Mouse (Mus musculus): Measurements from ENCODE around the gene Cenpl. TPM values are rescaled to one million over a fixed set of nuclear protein-coding genes. Genes with fewer than 3 reads are reported as not detected.
"Not testable (repeated sequence)": the region's sequence is repeated elsewhere in the genome, so short reads cannot be mapped to it uniquely, and the experiment has no call there.

Gene Cenpl
- 21.6 and 25.5 TPM in 2 replicates for polyA plus RNA-seq (2016; fragmentation: Nextera tagmentation; extraction: Ambion mirVana)

DNA sequence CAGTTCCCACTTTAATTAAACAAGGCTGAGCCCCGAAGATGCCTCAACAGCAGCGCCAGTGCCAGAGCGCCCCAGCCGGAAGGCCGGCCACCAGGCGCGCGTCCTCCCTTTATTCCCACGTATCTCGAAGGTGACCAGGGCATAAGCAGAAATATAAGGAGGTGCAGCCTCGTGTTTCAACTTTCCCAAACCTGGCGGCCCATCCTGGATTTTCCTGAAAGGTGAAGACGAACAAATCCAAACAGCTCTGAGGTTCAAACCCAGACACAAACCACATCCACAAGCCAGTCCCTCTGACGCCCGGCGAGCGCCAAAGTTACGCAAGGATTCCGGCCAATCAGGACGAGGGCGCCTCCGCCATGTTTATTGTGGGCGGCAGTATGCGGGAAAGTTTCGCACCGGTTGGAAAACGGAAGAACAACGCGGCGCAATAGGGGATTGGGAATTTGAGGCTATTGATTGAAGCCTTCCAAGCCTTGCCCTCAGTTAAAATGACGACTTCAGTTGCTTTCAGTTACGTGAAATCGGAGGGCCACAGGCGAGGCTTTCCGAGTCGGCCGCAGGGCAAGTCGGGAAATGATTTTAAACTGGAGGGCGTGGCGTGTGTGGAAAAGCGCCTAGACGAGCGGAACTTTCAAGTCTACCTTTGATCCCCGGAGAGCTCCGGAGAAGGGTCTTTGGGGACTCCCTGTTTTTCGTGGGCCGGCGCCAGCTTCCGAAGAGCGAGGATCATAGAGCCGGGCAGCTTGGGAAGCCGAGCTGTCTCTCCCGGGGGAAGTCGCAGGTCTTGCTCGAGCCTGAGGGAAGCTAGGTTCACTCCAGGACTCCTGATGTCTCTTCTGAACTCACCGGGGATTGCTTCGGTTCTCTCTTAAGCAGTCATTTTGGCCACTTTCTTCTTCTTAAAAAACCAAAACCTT lies at the start of gene Cenpl, which contains the start of gene Dars2:
TSS of gene Cenpl (plus strand) at position 362 of the 920 bp plus-strand sequence.
TSS of gene Dars2 (minus strand) at position 307 of the 920 bp plus-strand sequence.
- WGBS, result under 1% methylated on average over 57 of the region's 57 CpGs
- Histone ChIP-seq H3K36me3 (peaks cover 10% of the 10 kb centered on the region), H3K4me1 (peaks cover 27% of the 10 kb centered on the region), H3K27me3 (ENCODE audit: insufficient read depth, poor library complexity, severe bottlenecking) (no peaks in the 10 kb centered on the region), H3K9me3 (no peaks in the 10 kb centered on the region), H3K27ac (peak within 1 kb of the TSS; percentile 94), H3K4me3 (peak within 1 kb of the TSS; percentile 84)
- DNase-seq (ENCODE audit: low spot score), result peak; percentile 98

DNA sequence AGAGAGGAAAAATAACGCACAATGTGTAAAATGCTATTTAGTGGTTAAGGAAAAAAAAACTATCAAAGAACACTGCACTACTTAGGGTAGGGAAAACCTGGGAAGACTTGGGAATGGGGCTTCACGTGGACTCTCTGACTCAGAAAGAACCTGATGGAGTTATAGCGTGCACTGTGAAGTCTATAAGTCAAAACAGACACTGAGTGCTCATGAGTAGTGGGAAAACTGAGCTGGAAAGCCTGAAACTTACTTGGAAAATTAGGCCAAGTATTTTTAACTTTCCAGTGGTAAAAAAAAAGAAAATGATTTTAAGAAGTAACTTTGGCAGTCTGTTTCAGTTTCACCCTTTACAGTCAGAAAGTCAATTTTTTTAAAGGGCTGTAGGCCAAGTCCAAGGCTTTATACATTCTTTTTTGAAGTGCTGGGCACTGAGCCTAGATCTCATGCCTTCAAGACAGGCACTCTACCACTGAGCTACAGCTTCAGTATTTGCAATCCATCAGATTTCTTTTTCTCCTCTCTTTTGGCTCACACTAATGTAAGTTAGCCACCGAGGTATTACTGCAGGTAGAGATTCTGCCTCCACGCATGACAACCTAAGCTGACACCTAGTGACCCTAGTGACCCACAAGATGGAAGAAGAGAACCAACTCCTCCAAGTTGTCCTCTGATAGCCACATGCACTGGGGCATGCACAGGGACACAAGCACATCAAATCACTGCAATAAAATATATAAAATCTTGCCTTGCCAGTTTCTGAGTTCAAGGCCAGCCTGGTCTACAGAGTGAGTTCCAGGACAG lies 44.9 kb upstream of the Cenpl start:
- no peaks in the 10 kb centered on the region for H3K4me1 ChIP-seq
- WGBS, result 86% methylated on average over 5 of the region's 5 CpGs
- no peaks in the 10 kb centered on the region for H3K9me3 ChIP-seq
- H3K36me3 ChIP-seq, result peaks cover 35% of the 10 kb centered on the region
- peak; percentile 25 for DNase-seq (ENCODE audit: low spot score)
- H3K27me3 ChIP-seq (ENCODE audit: insufficient read depth, poor library complexity, severe bottlenecking), result no peaks in the 10 kb centered on the region
- H3K4me3 ChIP-seq, result no peak overlapping the region
- H3K27ac ChIP-seq, result no peak overlapping the region

DNA sequence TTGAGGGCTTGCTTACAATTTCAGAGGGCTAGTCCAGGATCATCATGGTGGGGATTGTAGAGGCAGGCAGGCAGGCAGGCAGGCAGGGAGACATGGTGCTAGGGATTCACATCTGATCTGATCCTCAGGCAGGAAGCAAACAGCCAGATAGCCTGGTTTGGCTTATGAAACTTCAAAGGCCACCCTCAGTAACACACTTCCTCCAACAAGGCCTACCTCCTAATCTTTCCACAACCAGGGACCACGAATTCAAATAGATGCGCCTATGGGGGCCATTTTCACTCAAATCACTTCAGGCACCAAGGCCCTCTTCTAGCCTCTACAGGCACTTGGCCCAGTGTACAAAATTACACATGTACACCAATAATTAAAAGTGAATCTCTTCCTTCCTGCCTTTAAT lies 43.3 kb upstream of the Cenpl start:
- H3K36me3 ChIP-seq, result peaks cover 44% of the 10 kb centered on the region
- WGBS, result 76% methylated on average over 2 of the region's 2 CpGs
- H3K4me1 ChIP-seq, result no peaks in the 10 kb centered on the region
- H3K9me3 ChIP-seq, result no peaks in the 10 kb centered on the region
- no peak for DNase-seq (ENCODE audit: low spot score)
- no peak overlapping the region for H3K27ac ChIP-seq
- no peaks in the 10 kb centered on the region for H3K27me3 ChIP-seq (ENCODE audit: insufficient read depth, poor library complexity, severe bottlenecking)
- no peak overlapping the region for H3K4me3 ChIP-seq

DNA sequence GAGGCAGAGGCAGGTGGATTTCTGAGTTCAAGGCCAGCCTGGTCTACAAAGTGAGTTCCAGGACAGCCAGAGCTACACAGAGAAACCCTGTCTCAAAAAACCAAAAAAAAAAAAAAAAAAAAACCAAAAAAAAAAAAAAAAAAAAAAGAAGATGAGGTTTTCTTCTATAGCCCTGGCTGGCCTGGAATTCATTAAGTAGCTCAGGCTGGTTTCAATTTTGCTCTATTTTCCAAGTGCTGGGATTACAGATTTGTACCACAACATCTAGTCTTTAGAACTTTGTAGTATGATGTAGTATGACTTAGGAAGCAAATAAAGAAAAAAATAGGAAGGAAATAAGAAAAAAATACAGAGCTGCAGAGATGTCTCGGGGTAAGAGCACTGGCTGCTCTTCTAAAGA lies 42.1 kb upstream of the Cenpl start:
- H3K4me3 ChIP-seq; DNase-seq (ENCODE audit: low spot score); H3K4me1 ChIP-seq; H3K9me3 ChIP-seq; H3K27me3 ChIP-seq (ENCODE audit: insufficient read depth, poor library complexity, severe bottlenecking); H3K27ac ChIP-seq: not testable (repeated sequence)
- peaks cover 49% of the 10 kb centered on the region for H3K36me3 ChIP-seq
- WGBS, result 88% methylated on average over 1 of the region's 1 CpGs

DNA sequence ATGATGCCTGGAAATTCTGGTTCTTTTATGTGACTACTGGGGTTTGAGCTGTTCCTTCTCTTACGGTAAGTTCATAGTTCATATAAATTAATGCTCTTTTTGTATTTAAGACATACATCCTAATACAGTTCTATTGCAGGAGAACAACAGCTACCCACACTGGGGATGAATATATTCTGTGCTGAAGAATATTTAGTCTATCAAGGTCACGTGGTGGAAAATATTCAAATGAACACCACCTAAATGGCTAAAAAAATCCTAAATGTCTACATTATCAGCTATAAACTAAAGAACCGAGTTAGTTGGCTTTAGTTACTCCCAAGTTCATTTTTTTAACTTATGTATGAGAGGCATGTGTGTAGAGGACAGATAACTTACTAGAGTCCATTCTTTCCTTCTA lies 40.5 kb upstream of the Cenpl start:
- no peaks in the 10 kb centered on the region for H3K27me3 ChIP-seq (ENCODE audit: insufficient read depth, poor library complexity, severe bottlenecking)
- H3K36me3 ChIP-seq, result peaks cover 49% of the 10 kb centered on the region
- H3K4me3 ChIP-seq, result no peak overlapping the region
- WGBS, result 88% methylated on average over 3 of the region's 3 CpGs
- DNase-seq (ENCODE audit: low spot score), result no peak
- H3K27ac ChIP-seq, result no peak overlapping the region
- H3K9me3 ChIP-seq, result no peaks in the 10 kb centered on the region
- H3K4me1 ChIP-seq, result peaks cover 4% of the 10 kb centered on the region; the same call in 1 of the 2 replicates

DNA sequence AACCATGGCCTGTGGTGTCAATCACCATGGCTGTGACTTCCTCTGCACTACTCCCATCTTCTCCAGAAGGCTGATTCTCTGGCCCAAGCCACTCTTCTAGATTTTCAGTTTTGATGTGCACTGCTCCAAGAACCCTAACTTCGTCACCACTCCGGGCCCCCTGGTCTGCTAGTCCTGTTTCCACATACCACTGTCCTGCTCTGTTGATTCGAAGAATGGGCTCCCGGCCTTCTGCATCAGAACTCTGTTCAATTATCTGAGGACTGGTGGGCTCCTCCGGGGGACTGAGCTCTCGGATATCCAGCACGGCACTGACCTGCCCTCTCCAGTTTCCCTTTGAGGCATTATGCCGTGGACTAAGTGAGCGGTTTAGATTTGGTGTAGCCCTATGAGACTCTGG lies 38.6 kb upstream of the Cenpl start:
- H3K27ac ChIP-seq, result no peak overlapping the region
- peaks cover 4% of the 10 kb centered on the region; the same call in 1 of the 2 replicates for H3K4me1 ChIP-seq
- H3K4me3 ChIP-seq, result no peak overlapping the region
- H3K36me3 ChIP-seq, result peaks cover 55% of the 10 kb centered on the region
- no peak for DNase-seq (ENCODE audit: low spot score)
- no peaks in the 10 kb centered on the region for H3K27me3 ChIP-seq (ENCODE audit: insufficient read depth, poor library complexity, severe bottlenecking)
- WGBS, result 92% methylated on average over 9 of the region's 9 CpGs
- no peaks in the 10 kb centered on the region for H3K9me3 ChIP-seq

DNA sequence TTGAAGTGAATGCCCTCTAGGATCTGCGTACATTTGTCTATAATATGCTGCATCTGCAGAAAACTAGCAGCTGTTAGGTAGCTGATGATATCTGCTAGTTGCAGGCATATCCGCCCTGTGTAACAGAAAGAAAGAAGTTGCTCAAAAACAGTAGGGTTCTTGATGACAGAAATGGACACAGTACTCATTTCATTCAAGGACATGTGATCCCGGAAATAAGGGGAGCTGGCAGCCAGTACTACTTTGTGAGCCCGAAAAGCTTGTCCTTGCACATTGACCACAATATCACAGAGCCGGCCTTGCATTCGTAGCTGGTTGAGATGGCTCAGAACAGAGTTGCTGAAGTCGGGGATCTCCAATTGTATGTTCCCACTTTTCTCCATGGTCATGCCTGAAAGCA lies 38.2 kb upstream of the Cenpl start:
- no peaks in the 10 kb centered on the region for H3K9me3 ChIP-seq
- 89% methylated on average over 7 of the region's 7 CpGs for WGBS
- H3K27me3 ChIP-seq (ENCODE audit: insufficient read depth, poor library complexity, severe bottlenecking), result no peaks in the 10 kb centered on the region
- no peak for DNase-seq (ENCODE audit: low spot score)
- H3K27ac ChIP-seq, result no peak overlapping the region
- peaks cover 55% of the 10 kb centered on the region for H3K36me3 ChIP-seq
- H3K4me3 ChIP-seq, result no peak overlapping the region
- H3K4me1 ChIP-seq, result peaks cover 4% of the 10 kb centered on the region; the same call in 1 of the 2 replicates

DNA sequence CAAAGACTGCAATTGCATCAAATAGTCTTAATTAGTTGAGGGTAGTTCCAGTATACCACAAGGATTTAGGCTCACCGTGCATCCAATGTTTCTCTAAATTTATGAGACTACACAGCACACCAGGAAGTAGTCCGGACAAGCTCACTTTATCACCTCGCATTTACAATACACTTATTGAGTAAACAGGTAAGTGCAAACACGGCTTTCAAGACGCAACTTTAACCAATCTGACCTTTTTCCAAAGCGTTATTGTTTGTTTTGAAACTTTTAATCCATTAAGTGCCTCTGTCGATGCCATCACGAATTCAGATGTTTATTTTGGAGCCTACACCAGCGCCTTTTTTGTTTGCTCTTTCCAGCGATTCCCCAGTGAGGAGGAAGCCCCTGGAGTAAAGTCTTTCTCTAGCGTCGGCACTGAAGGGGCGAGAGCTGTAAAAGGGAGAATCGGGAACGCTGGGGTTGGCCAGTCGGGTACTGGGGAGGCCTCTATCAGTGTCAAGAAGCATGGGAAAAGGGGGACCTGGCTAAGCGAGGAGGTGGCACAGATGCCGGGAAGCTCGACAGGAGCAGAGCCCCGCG lies 36.6 kb upstream of the Cenpl start:
- Histone ChIP-seq H3K27me3 (ENCODE audit: insufficient read depth, poor library complexity, severe bottlenecking) (no peaks in the 10 kb centered on the region), H3K4me3 (peak overlapping the region; percentile 80), H3K27ac (peak overlapping the region; percentile 98), H3K9me3 (no peaks in the 10 kb centered on the region), H3K36me3 (peaks cover 69% of the 10 kb centered on the region), H3K4me1 (peaks cover 4% of the 10 kb centered on the region; the same call in 1 of the 2 replicates)
- DNase-seq (ENCODE audit: low spot score), result no peak
- WGBS, result 1% methylated on average over 21 of the region's 21 CpGs

DNA sequence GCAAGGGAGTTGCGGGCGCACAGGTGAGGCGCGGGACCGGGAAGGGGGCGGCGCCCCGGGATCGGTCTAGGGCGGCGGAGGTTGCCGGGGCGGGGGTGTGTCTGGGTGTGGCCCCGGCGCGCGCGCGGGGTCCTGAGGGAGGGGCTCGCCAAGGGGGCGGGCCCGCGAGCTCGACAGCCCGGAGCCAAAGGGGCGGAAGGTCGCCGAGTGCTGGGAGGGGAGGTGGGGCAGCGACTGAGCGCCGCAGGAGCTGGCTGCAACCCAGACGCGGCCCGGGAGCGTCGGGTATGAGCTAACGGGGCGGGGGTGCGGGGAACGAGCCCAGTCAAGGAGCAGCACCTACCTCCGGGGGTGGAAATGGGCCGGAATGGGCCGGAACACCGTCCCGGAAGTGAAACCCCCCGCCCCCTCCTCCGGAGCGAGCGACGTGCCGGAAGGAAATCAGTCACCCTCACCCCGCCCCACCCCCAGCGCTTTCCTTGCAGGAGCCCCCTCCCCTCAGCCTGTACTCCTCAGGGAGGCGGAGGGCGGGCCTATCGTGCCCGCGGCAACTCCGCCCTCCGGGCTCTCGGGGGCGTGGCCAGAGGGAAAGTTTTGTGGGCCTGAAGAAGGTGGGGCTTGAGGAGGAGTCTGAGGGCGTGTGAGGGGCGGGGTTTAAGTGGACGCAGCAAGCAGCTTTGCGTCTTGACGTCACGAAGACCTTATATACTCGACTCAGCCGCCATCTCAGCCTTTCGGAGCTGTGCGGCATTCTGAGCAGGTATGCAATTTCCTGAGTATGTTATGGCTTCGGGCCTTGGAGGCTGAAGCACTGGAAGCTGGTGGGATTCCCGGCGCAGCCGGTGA lies 35.9 kb upstream of the Cenpl start, which contains the start of gene Zbtb37:
TSS of gene Zbtb37 (minus strand) at position 415 of the 846 bp plus-strand sequence.
- under 1% methylated on average over 76 of the region's 76 CpGs for WGBS
- Histone ChIP-seq H3K27ac (peak within 1 kb of the TSS; percentile 98), H3K4me3 (peak within 1 kb of the TSS; percentile 80), H3K36me3 (peaks cover 66% of the 10 kb centered on the region), H3K9me3 (no peaks in the 10 kb centered on the region), H3K4me1 (peaks cover 4% of the 10 kb centered on the region; the same call in 1 of the 2 replicates), H3K27me3 (ENCODE audit: insufficient read depth, poor library complexity, severe bottlenecking) (no peaks in the 10 kb centered on the region)
- peak; percentile 100 for DNase-seq (ENCODE audit: low spot score)

DNA sequence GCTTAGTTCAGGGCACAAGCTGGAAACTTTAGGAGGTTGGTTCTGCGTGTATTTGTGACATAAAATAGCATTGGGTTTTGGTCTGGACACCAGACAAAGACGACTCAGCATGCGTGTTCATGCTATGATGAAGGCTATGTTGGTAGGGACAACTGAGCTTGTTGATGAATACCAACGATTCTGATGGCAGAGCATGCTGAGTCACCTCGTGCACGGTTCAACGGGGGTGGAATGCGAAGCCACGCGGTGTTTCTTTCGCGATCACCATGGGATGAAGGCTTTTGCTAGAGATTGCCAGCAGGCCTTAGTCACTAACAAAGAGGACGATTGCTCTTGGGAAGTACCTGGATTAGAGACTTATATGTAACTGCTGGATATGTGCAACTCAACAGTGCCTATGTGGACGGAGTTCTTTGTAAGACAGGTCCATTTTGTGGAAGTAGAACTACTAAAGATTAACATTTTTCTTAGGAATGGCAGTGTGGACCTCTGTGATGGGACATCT lies 35.2 kb upstream of the Cenpl start:
- WGBS, result under 1% methylated on average over 14 of the region's 14 CpGs
- DNase-seq (ENCODE audit: low spot score), result no peak
- H3K4me3 ChIP-seq, result peak overlapping the region; percentile 80
- H3K9me3 ChIP-seq, result no peaks in the 10 kb centered on the region
- peak overlapping the region; percentile 98 for H3K27ac ChIP-seq
- no peaks in the 10 kb centered on the region for H3K27me3 ChIP-seq (ENCODE audit: insufficient read depth, poor library complexity, severe bottlenecking)
- peaks cover 61% of the 10 kb centered on the region for H3K36me3 ChIP-seq
- peaks cover 4% of the 10 kb centered on the region; the same call in 1 of the 2 replicates for H3K4me1 ChIP-seq

DNA sequence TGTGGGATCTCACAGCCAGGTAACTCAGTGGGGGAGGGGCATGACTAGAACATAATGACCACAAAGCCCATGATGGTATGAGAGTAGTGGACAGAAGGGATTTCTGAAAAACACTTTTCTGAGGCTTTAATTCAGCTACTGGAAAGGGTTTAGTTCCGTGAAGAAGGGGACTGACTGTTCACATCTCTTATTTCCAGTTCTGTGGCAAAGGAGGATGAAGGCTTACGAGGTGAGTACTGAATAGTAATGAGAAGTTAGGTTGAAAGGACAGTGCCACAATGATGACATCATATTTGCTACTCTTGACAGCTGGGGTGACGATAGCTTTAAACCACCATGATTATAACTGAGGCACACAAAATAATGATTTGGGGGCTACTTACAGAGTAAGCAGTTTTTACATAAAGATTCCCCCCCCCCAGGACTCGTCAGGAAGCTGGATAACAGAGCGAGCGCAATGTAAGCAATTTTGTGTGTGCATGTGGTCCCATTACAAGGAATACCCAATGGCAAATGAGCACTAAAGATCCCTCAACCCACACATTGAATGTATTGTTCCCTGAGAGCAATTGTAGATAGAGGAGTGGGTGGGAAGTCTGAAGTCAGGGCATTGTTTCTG lies 34.6 kb upstream of the Cenpl start:
- Histone ChIP-seq H3K27ac (peak overlapping the region; percentile 98), H3K4me3 (peak overlapping the region; percentile 80), H3K27me3 (ENCODE audit: insufficient read depth, poor library complexity, severe bottlenecking) (no peaks in the 10 kb centered on the region), H3K4me1 (peaks cover 4% of the 10 kb centered on the region; the same call in 1 of the 2 replicates), H3K9me3 (no peaks in the 10 kb centered on the region), H3K36me3 (peaks cover 55% of the 10 kb centered on the region)
- WGBS, result 1% methylated on average over 6 of the region's 6 CpGs
- DNase-seq (ENCODE audit: low spot score), result no peak

All from heart, embryonic 10.5 days (tissue).